Mouse (Mus musculus) cortical plate, adult 2 months (tissue): ENCODE measurements at regions not wholly inside any gene's neighbourhood (a gene's known extent, or its start where the extent isn't known, plus 50 kb on each side); places are given as distances from the start of the nearest gene placed in this dataset.

Experiments used
- H3K27ac ChIP-seq: fragments of 200-500 bp; 2 replicates; pipeline ENCODE4 v1.5.1; 2012; ENCODE audit warnings: low read length, control low read depth, inconsistent platforms; ENCODE audit not compliant: insufficient read depth
- H3K4me1 ChIP-seq: fragments of 200-500 bp; 2 replicates; pipeline ENCODE4 v1.6.1; 2011; ENCODE audit warnings: low read length; ENCODE audit not compliant: control insufficient read depth, insufficient read depth
- H3K4me3 ChIP-seq: fragments of 200-500 bp; 2 replicates; pipeline ENCODE4 v1.5.1; 2011; ENCODE audit warnings: mild to moderate bottlenecking, low read length, control low read depth; ENCODE audit not compliant: insufficient read depth
- CTCF ChIP-seq: fragments of 200-500 bp; IDR thresholded peaks from 2 replicates; pipeline ENCODE4 v1.5.1; 2011; ENCODE audit warnings: mild to moderate bottlenecking, control low read depth, low read length; ENCODE audit not compliant: insufficient read depth; ENCODE audit errors: extremely low read depth
- POLR2A ChIP-seq: fragments of 200-500 bp; IDR thresholded peaks from 2 replicates; pipeline ENCODE4 v1.6.1; 2011; ENCODE audit warnings: mild to moderate bottlenecking, low read length, control low read depth; ENCODE audit not compliant: insufficient read depth; ENCODE audit errors: extremely low read depth

- TF ChIP-seq CTCF (no peak), POLR2A (no peak)
- H3K4me1 ChIP-seq: no peaks in the 10 kb centered on the region
- no peak overlapping the region for H3K4me3 ChIP-seq
Observed at GRCm38 (mm10) chr3:147291696-147292327, 439.6 kb downstream of the Ttll7 start.

GRCm38 (mm10) chr3:147298065-147298464 is 445.9 kb downstream of the Ttll7 start:
- Histone ChIP-seq H3K27ac (no peak overlapping the region), H3K4me3 (no peak overlapping the region), H3K4me1 (no peaks in the 10 kb centered on the region)
- no peak for TF ChIP-seq CTCF
- no peak for TF ChIP-seq POLR2A

More at GRCm38 (mm10) chr3:147291696-147292327, 439.6 kb downstream of the Ttll7 start:
- H3K27ac ChIP-seq: no peak overlapping the region

- Histone ChIP-seq H3K4me1 (no peaks in the 10 kb centered on the region), H3K27ac (no peak overlapping the region), H3K4me3 (no peak overlapping the region)
- TF ChIP-seq POLR2A: no peak
- TF ChIP-seq CTCF: no peak
Observed at GRCm38 (mm10) chr3:147325522-147325921, 473.4 kb downstream of the Ttll7 start.

DNA sequence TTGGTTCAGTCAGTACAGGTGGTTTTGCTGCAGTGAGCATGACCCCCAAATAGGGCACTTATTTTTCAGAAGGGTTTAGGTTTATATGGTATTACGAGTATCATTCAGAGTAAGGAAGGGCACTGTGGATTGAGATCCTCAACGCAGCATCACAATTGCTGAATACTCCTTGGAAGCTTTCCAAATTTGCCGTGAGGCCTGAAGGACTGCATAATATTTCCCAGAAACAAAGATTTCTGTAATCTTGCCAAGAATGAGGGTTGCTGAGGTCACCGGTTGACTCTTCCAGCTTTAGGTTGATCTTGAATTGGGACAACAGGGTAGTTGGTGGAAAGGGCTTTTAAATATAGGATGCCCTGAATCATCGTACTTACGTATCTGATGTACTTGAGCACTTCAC is 482.1 kb downstream of the Ttll7 start:
- no peaks in the 10 kb centered on the region for H3K4me1 ChIP-seq

GRCm38 (mm10) chr3:147335286-147335685 is 483.1 kb downstream of the Ttll7 start:
- H3K4me3 ChIP-seq: no peak overlapping the region
- H3K27ac ChIP-seq: no peak overlapping the region
- no peaks in the 10 kb centered on the region for H3K4me1 ChIP-seq
- TF ChIP-seq POLR2A: no peak
- no peak for TF ChIP-seq CTCF

More for the DNA sequence above, 482.1 kb downstream of the Ttll7 start:
- TF ChIP-seq POLR2A (no peak), CTCF (no peak)
- Histone ChIP-seq H3K27ac (no peak overlapping the region), H3K4me3 (no peak overlapping the region)

DNA sequence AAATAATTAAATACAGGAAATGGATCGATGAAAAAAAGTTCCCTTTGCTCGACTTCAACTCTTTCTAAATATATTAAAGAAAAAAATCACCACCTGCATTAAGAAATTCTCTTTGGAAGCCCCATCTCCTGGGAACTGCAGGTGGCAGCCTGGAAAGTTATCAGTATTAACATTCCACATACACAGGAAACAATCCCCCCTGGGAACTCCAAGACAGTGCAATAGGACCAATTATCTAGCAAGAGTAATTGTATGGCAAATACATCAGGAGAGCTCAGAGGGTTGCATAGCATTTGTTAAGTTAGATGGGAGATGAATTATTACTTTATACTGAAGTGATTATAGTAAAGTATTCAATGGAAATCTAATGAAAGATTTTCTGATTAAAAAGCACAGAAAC is 487.3 kb downstream of the Ttll7 start:
- Histone ChIP-seq H3K4me3 (no peak overlapping the region), H3K4me1 (no peaks in the 10 kb centered on the region), H3K27ac (no peak overlapping the region)
- no peak for TF ChIP-seq POLR2A
- no peak for TF ChIP-seq CTCF

GRCm38 (mm10) chr3:147347278-147348039 is 495.3 kb downstream of the Ttll7 start:
- no peak overlapping the region for H3K4me3 ChIP-seq
- no peak overlapping the region for H3K27ac ChIP-seq
- TF ChIP-seq CTCF (no peak), POLR2A (no peak)
- H3K4me1 ChIP-seq: no peaks in the 10 kb centered on the region

- TF ChIP-seq CTCF (no peak), POLR2A (no peak)
- Histone ChIP-seq H3K4me1 (no peaks in the 10 kb centered on the region), H3K4me3 (no peak overlapping the region), H3K27ac (no peak overlapping the region)
Observed at GRCm38 (mm10) chr3:147387077-147387476, 534.9 kb downstream of the Ttll7 start.

- no peaks in the 10 kb centered on the region for H3K4me1 ChIP-seq
- H3K4me3 ChIP-seq: no peak overlapping the region
- TF ChIP-seq POLR2A (no peak), CTCF (no peak)
- H3K27ac ChIP-seq: no peak overlapping the region
Observed at GRCm38 (mm10) chr3:147398298-147398697, 546.1 kb downstream of the Ttll7 start.

GRCm38 (mm10) chr3:147412274-147412673 is 560.1 kb downstream of the Ttll7 start:
- Histone ChIP-seq H3K4me1 (no peaks in the 10 kb centered on the region), H3K4me3 (no peak overlapping the region), H3K27ac (no peak overlapping the region)
- no peak for TF ChIP-seq CTCF
- no peak for TF ChIP-seq POLR2A
